Mouse (Mus musculus) CH12.LX (cell line): ENCODE data around the gene Hps6. TPM values are rescaled to one million over a fixed set of nuclear protein-coding genes. Genes with fewer than 3 reads are reported as not detected.

Source experiments
- DNase-seq: peaks from one replicate; pipeline ENCODE4 v3.0.0-alpha.2; 2013; ENCODE audit errors: extremely low read depth
- H3K27ac ChIP-seq: 2 replicates; pipeline ENCODE4 v1.5.1; 2012; ENCODE audit warnings: low read depth, mild to moderate bottlenecking, control low read depth, moderate library complexity; ENCODE audit not compliant: insufficient read depth
- H3K27me3 ChIP-seq: replicated peaks from 2 replicates; pipeline ENCODE3; 2012; ENCODE audit warnings: inconsistent platforms
- H3K36me3 ChIP-seq, 2 experiments: replicated peaks in 1 of 2; 2 replicates each; pipeline versions ENCODE3 to v1.6.1; 2012; ENCODE audit warnings: inconsistent platforms in 1 of 2, low read length in 1 of 2, mild to moderate bottlenecking in 1 of 2, mixed read lengths in 1 of 2, moderate library complexity in 1 of 2; ENCODE audit not compliant: control insufficient read depth in 1 of 2, insufficient read depth in 1 of 2
- H3K4me1 ChIP-seq, 2 experiments: 2 replicates each; pipeline ENCODE4 v1.6.1; 2012; ENCODE audit warnings: inconsistent platforms in 1 of 2, moderate library complexity in 1 of 2; ENCODE audit not compliant: insufficient read depth in 2 of 2, control insufficient read depth in 1 of 2
- H3K4me2 ChIP-seq: 2 replicates; pipeline ENCODE4 v1.6.1; 2012; ENCODE audit warnings: low read depth, mild to moderate bottlenecking, control low read depth; ENCODE audit not compliant: poor library complexity, insufficient read depth, severe bottlenecking
- H3K4me3 ChIP-seq, 3 experiments: fragments of 150-350 bp in 1 of 3; sonication (generic) in 1 of 3; replicated peaks in 1 of 3; 2 replicates each; pipeline versions ENCODE3 to v1.5.1; 2011 to 2012; ENCODE audit warnings: low read depth in 2 of 3, low read length in 2 of 3, mild to moderate bottlenecking in 2 of 3, moderate library complexity in 2 of 3, control low read depth in 1 of 3, improper control_type of control experiment in 1 of 3, inconsistent platforms in 1 of 3, mixed read lengths in 1 of 3; ENCODE audit not compliant: poor library complexity in 1 of 3
- H3K79me2 ChIP-seq: replicated peaks from 2 replicates; pipeline ENCODE4 v1.6.1; 2012; ENCODE audit warnings: mild to moderate bottlenecking, moderate library complexity; ENCODE audit not compliant: control insufficient read depth, poor library complexity, insufficient read depth, severe bottlenecking; ENCODE audit errors: extremely low read depth
- H3K9ac ChIP-seq: 2 replicates; pipeline ENCODE4 v1.6.1; 2012; ENCODE audit warnings: low read depth, mild to moderate bottlenecking, control low read depth, moderate library complexity; ENCODE audit not compliant: insufficient read depth
- H3K9me3 ChIP-seq: replicated peaks from 2 replicates; pipeline ENCODE3; 2012; ENCODE audit warnings: low read length, inconsistent platforms, mixed read lengths
- BHLHE40 ChIP-seq: IDR thresholded peaks from 2 replicates; pipeline ENCODE4 v1.6.1; 2011; ENCODE audit warnings: mild to moderate bottlenecking, low read depth, low read length, improper control_type of control experiment
- CHD1 ChIP-seq: IDR thresholded peaks from 2 replicates; pipeline ENCODE4 v1.6.1; 2012; ENCODE audit warnings: low read depth, low read length, improper control_type of control experiment, inconsistent platforms
- CHD2 ChIP-seq: IDR thresholded peaks from 2 replicates; pipeline ENCODE4 v1.6.1; 2011; ENCODE audit warnings: low read length, improper control_type of control experiment
- EP300 ChIP-seq: IDR thresholded peaks from 2 replicates; pipeline ENCODE4 v1.6.1; 2011; ENCODE audit warnings: low read length, improper control_type of control experiment
- ETS1 ChIP-seq: conservative IDR thresholded peaks from 2 replicates; pipeline ENCODE4 v1.6.1; 2012; ENCODE audit warnings: low read depth, mild to moderate bottlenecking, inconsistent platforms, low read length, improper control_type of control experiment, moderate library complexity
- HCFC1 ChIP-seq: IDR thresholded peaks from 2 replicates; pipeline ENCODE4 v1.6.1; 2012; ENCODE audit warnings: low read depth, mild to moderate bottlenecking, inconsistent platforms, low read length, improper control_type of control experiment
- IRF4 ChIP-seq: IDR thresholded peaks from 2 replicates; pipeline ENCODE4 v1.6.1; 2014; ENCODE audit warnings: low read depth, mild to moderate bottlenecking, inconsistent platforms, low read length, improper control_type of control experiment
- JUND ChIP-seq: conservative IDR thresholded peaks from 2 replicates; pipeline ENCODE4 v1.6.1; 2011; ENCODE audit warnings: low read depth, low read length, improper control_type of control experiment
- KAT2A ChIP-seq: IDR thresholded peaks from 2 replicates; pipeline ENCODE4 v1.6.1; 2012; ENCODE audit warnings: low read length, improper control_type of control experiment, inconsistent platforms; ENCODE audit not compliant: insufficient replicate concordance
- MAFK ChIP-seq: IDR thresholded peaks from 2 replicates; pipeline ENCODE4 v1.6.1; 2011; ENCODE audit warnings: low read length, improper control_type of control experiment; ENCODE audit not compliant: insufficient replicate concordance
- MAZ ChIP-seq: IDR thresholded peaks from 2 replicates; pipeline ENCODE4 v1.6.1; 2012; ENCODE audit warnings: low read depth, mild to moderate bottlenecking, inconsistent platforms, low read length, improper control_type of control experiment, moderate library complexity
- NELFE ChIP-seq: IDR thresholded peaks from 2 replicates; pipeline ENCODE4 v1.6.1; 2011; ENCODE audit warnings: low read depth, low read length, improper control_type of control experiment
- POLR2A ChIP-seq: IDR thresholded peaks from 2 replicates; pipeline ENCODE4 v1.6.1; 2011; ENCODE audit warnings: low read depth, mild to moderate bottlenecking, improper control_type of control experiment, low read length
- RAD21 ChIP-seq: IDR thresholded peaks from 2 replicates; pipeline ENCODE4 v1.6.1; 2011; ENCODE audit warnings: low read depth, mild to moderate bottlenecking, low read length, improper control_type of control experiment, moderate library complexity
- TBP ChIP-seq: conservative IDR thresholded peaks from 2 replicates; pipeline ENCODE4 v1.6.1; 2011; ENCODE audit warnings: low read depth, low read length, improper control_type of control experiment
- TCF12 ChIP-seq: IDR thresholded peaks from 2 replicates; pipeline ENCODE4 v1.6.1; 2014; ENCODE audit warnings: low read depth, mild to moderate bottlenecking, inconsistent platforms, low read length, improper control_type of control experiment
- UBTF ChIP-seq: IDR thresholded peaks from 2 replicates; pipeline ENCODE4 v1.6.1; 2012; ENCODE audit warnings: low read depth, mild to moderate bottlenecking, inconsistent platforms, low read length, improper control_type of control experiment, moderate library complexity
- USF1 ChIP-seq: IDR thresholded peaks from 2 replicates; pipeline ENCODE4 v1.6.1; 2014; ENCODE audit warnings: low read depth, mild to moderate bottlenecking, inconsistent platforms, low read length, improper control_type of control experiment
- USF2 ChIP-seq: conservative IDR thresholded peaks from 2 replicates; pipeline ENCODE4 v1.6.1; 2011; ENCODE audit warnings: low read depth, low read length, improper control_type of control experiment
- ZC3H11A ChIP-seq: IDR thresholded peaks from 2 replicates; pipeline ENCODE4 v1.6.1; 2012; ENCODE audit warnings: low read depth, mild to moderate bottlenecking, inconsistent platforms, low read length, improper control_type of control experiment
- ZMIZ1 ChIP-seq: IDR thresholded peaks from 2 replicates; pipeline ENCODE4 v1.6.1; 2012; ENCODE audit warnings: low read depth, mild to moderate bottlenecking, inconsistent platforms, low read length, improper control_type of control experiment
- dilution Hi-C: fragments of 300-500 bp; cut with MboI; formaldehyde crosslinking; loops from 2 replicates; pipeline ENCODE4 v1.14.3; 2020; ENCODE audit warnings: low sequenced_read_pairs; ENCODE audit not compliant: extremely low pct_unique_long_range_greater_than_20kb, extremely low pct_ligation_motif_present
- in situ Hi-C: fragments of 300-500 bp; cut with MboI; formaldehyde crosslinking; loops from 3 replicates; pipeline ENCODE4 v1.14.3; 2019; ENCODE audit warnings: low sequenced_read_pairs, low pct_ligation_motif_present, low pct_unique_long_range_greater_than_20kb, mixed read lengths
- polyA plus RNA-seq: library from polyadenylated mRNA; unstranded; fragments of >175 nt; gene quantifications from 2 replicates; pipeline ENCODE4 v1.2.1, GENCODE M21; 2012; ENCODE audit warnings: low read depth; ENCODE audit not compliant: insufficient read length
- total RNA-seq, 2 experiments: library from RNA; depleted of rRNA; stranded (reverse); fragments of 300-350 nt in 1 of 2; fragments of >200 nt in 1 of 2; gene quantifications; 2 replicates each; pipeline ENCODE4 v1.2.3; 2012 to 2014

The Hps6 gene
- total and polyA plus RNA-seq, 3 experiments: 5.8 to 10.6 (median 6.7) TPM

DNA sequence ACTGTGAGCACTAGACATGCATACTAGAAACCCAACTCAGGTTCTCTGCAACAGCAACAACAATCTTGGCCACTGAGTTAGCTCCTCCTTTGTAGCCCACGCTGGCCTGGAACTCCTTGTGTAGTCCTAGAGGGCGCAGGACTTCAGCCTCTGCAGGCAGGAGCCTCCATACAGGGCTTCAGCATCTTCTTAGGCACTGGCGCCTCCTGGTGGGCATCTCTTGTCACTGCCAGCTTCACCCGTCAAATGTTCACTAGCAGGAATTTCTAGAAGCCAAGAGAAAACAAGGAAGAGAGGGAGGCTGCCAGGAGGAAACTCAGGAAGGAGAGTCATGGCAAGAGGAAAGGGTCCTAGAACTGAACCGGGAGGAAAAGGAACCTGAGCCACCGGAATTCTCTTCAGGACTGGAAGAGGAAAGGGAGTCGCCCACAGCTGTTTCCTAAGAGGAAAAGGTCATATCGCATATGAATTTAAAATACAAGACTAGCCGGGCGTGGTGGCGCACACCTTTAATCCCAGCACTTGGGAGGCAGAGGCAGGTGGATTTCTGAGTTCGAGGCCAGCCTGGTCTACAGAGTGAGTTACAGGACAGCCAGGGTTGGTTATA lies 11.4 kb downstream of the Hps6 start (continued):
- TF ChIP-seq HCFC1 (no peak), TCF12 (no peak), MAFK (no peak), POLR2A (no peak), RAD21 (no peak; the same call in none of the 2 replicates), KAT2A (no peak), ZC3H11A (peak; percentile 81), USF2 (no peak), JUND (no peak), ETS1 (no peak), BHLHE40 (no peak), ZMIZ1 (no peak), NELFE (peak; percentile 65; the same call in 1 of the 2 replicates), CHD1 (no peak), UBTF (no peak), CHD2 (no peak)

DNA sequence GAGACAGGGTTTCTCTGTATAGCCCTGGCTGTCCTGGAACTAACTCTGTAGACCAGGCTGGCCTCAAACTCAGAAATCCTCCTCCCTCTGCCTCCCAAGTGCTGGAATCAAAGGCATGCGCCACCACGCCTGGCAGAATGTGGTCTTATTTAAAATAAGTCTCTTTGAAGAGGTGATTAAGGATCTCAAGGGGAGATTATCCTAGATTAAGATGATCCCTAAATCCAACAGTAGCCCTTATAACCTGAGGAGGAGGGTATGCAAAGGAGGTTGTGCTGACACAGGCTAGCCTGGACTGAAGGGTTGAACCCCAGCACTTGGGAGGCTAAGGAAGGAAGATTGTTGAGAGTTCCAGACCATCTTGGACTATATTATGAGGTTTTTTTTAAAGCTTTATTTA lies 12.7 kb downstream of the Hps6 start:
- TF ChIP-seq USF1 (no peak), IRF4 (no peak), BHLHE40 (no peak), ZC3H11A (no peak), USF2 (no peak), TBP (no peak), TCF12 (no peak), RAD21 (no peak), EP300 (no peak), MAZ (no peak)
- Histone ChIP-seq H3K4me3 (no peak overlapping the region), H3K4me2 (no peak overlapping the region), H3K36me3 (no peaks in the 10 kb centered on the region), H3K79me2 (no peaks in the 10 kb centered on the region), H3K4me1 (no peaks in the 10 kb centered on the region), H3K27me3 (no peaks in the 10 kb centered on the region), H3K9me3 (no peaks in the 10 kb centered on the region), H3K9ac (no peak overlapping the region), H3K27ac (no peak overlapping the region)
- no peak for DNase-seq
- dilution Hi-C loops (no loop called here), in situ Hi-C loops (loop anchor here (25.0 kb wide), 1 partner anchor 454 kb away; the partner anchor contains the start of genes Gm17018 and Poll)
